Mouse (Mus musculus) E14TG2a.4 (cell line): ENCODE measurements around the gene Ift27.

Source experiments
- CTCF ChIP-seq: conservative IDR thresholded peaks from 2 replicates; pipeline ENCODE4 v1.5.1; 2014; ENCODE audit warnings: low read length
- NANOG ChIP-seq: IDR thresholded peaks from 2 replicates; pipeline ENCODE4 v1.6.1; 2014; ENCODE audit warnings: borderline replicate concordance, low read length, mixed read lengths
- POU5F1 ChIP-seq: IDR thresholded peaks from 2 replicates; pipeline ENCODE4 v1.6.1; 2014; ENCODE audit warnings: low read length, borderline replicate concordance

- TF ChIP-seq NANOG (no peak), CTCF (no peak), POU5F1 (no peak)
Measured at GRCm38 (mm10) chr15:78153045-78153775, 20.7 kb downstream of the Ift27 start.
